In the genomic region with DNA sequence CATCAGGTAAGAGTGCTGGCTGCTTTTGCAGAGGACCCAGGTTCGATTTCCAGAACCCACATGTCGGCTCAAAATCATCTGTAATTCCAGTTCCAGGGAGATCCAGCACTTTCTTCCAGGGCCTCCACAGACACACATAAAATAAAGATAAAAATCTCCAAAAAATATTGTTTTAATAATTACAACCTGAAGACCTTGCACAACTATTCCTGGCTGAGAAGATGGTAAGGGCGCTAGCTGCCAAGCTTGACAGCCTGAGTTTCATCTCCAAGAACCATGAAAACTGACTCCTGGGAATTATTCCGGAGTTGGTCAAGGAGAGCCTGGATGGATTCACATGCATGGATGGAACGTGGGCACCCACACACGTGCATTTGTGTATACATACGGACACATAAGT, we compare ENCODE assay signal across 9 mouse cellular contexts. TPM values are rescaled to one million over a fixed set of nuclear protein-coding genes. Genes with fewer than 3 reads are reported as not detected.
DNase-seq lines count a peak whose midpoint lies in the region; ATAC-seq and TF ChIP-seq lines count a peak whose summit lies in the region.
"Had no signal": no experiment of that assay in that cellular context is flagged by ENCODE, and none has a peak within 500 bp of the region (broad histone marks: within the 10 kb centered on the region; RNA-seq: fewer than 3 reads in every experiment).

Gene Ckm, plus strand, starts transcription at position 301 of the 400 bp plus-strand sequence.

- H3K4me3 ChIP-seq in liver, adult 2 months (ENCODE audit: insufficient read depth, low read depth, low read length), result peak within 1 kb of the TSS; percentile 33; the same call in 1 of the 2 replicates
- peak within 1 kb of the TSS; percentile 52 for H3K4me3 ChIP-seq in forebrain, embryonic 16.5 days (replicated peaks; ENCODE audit: low read length)
- H3K4me3 ChIP-seq in hindbrain, embryonic 15.5 days, result peak within 1 kb of the TSS; percentile 54
- peak within 1 kb of the TSS; percentile 52 for H3K4me3 ChIP-seq in neural tube, embryonic 12.5 days

- WGBS in liver, adult 2 months, result 59% methylated on average over 7 of the region's 7 CpGs
- 49% methylated on average over 7 of the region's 7 CpGs for WGBS in forebrain, embryonic 16.5 days
- 56% methylated on average over 7 of the region's 7 CpGs for WGBS in hindbrain, embryonic 15.5 days
- 59% methylated on average over 7 of the region's 7 CpGs for WGBS in neural tube, embryonic 12.5 days

- H3K9me3 ChIP-seq in forebrain, embryonic 16.5 days (ENCODE audit: control insufficient read depth, low read length), result peaks cover 5% of the 10 kb centered on the region; the same call in 1 of the 2 replicates
- H3K9me3 ChIP-seq in hindbrain, embryonic 15.5 days, result no peaks in the 10 kb centered on the region
- 0 out of 2 replicates have a peak, but pooled peaks cover 7% of the 10 kb centered on the region for H3K9me3 ChIP-seq in neural tube, embryonic 12.5 days

- no peaks in the 10 kb centered on the region for H3K36me3 ChIP-seq in liver, adult 2 months (ENCODE audit: control insufficient read depth, insufficient read depth, low read length)
- H3K36me3 ChIP-seq in forebrain, embryonic 16.5 days (ENCODE audit: control insufficient read depth, insufficient read depth), result no peaks in the 10 kb centered on the region
- H3K36me3 ChIP-seq in hindbrain, embryonic 15.5 days, result no peaks in the 10 kb centered on the region
- H3K36me3 ChIP-seq in neural tube, embryonic 12.5 days, result no peaks in the 10 kb centered on the region

- no peak within 1 kb of the TSS; the same call in 1 of the 2 replicates for H3K9ac ChIP-seq in liver, adult 2 months (ENCODE audit: low read depth, low read length)
- H3K9ac ChIP-seq in forebrain, embryonic 16.5 days (replicated peaks; ENCODE audit: low read depth, low read length), result peak within 1 kb of the TSS; percentile 53
- peak within 1 kb of the TSS; percentile 41; the same call in 1 of the 2 replicates for H3K9ac ChIP-seq in hindbrain, embryonic 15.5 days
- peak within 1 kb of the TSS; percentile 64 for H3K9ac ChIP-seq in neural tube, embryonic 12.5 days

- peak within 1 kb of the TSS; percentile 95 for H3K4me2 ChIP-seq in forebrain, embryonic 16.5 days (ENCODE audit: low read length)
- H3K4me2 ChIP-seq in hindbrain, embryonic 15.5 days, result peak within 1 kb of the TSS; percentile 98
- H3K4me2 ChIP-seq in neural tube, embryonic 12.5 days (replicated peaks), result peak within 1 kb of the TSS; percentile 97

- TF ChIP-seq CTCF in liver, adult 2 months (IDR thresholded peaks at IDR 0.05; ENCODE audit: low read depth, low read length), result no peak

- H3K27me3 ChIP-seq in liver, adult 2 months (ENCODE audit: control insufficient read depth, insufficient read depth, low read length), result peaks cover 18% of the 10 kb centered on the region; the same call in 1 of the 2 replicates
- H3K27me3 ChIP-seq in forebrain, embryonic 16.5 days (replicated peaks; ENCODE audit: control insufficient read depth, insufficient read depth, low read length), result peaks cover 29% of the 10 kb centered on the region
- peaks cover 50% of the 10 kb centered on the region for H3K27me3 ChIP-seq in hindbrain, embryonic 15.5 days
- H3K27me3 ChIP-seq in neural tube, embryonic 12.5 days (replicated peaks), result peaks cover 55% of the 10 kb centered on the region

- H3K27ac ChIP-seq in liver, adult 2 months (replicated peaks; ENCODE audit: insufficient read depth, low read depth, low read length), result no peak within 1 kb of the TSS
- no peak within 1 kb of the TSS for H3K27ac ChIP-seq in forebrain, embryonic 16.5 days (ENCODE audit: low read length)
- no peak within 1 kb of the TSS for H3K27ac ChIP-seq in hindbrain, embryonic 15.5 days (replicated peaks)
- H3K27ac ChIP-seq in neural tube, embryonic 12.5 days, result no peak within 1 kb of the TSS

- no peak for TF ChIP-seq POLR2A in liver, adult 2 months (IDR thresholded peaks at IDR 0.05; ENCODE audit: extremely low read depth, insufficient read depth, low read length)

- ATAC-seq in forebrain, embryonic 16.5 days, result no peak
- ATAC-seq in hindbrain, embryonic 15.5 days (ENCODE audit: low FRiP score, low read depth), result no peak
- ATAC-seq in neural tube, embryonic 12.5 days (ENCODE audit: low FRiP score, low read depth), result no peak

- DNase-seq in liver, adult 2 months (ENCODE audit: extremely low read depth, low read depth, low spot score), result no peak
- no peak for DNase-seq in liver
- no peak for DNase-seq in layer of hippocampus, adult 9-10 months (ENCODE audit: low spot score)
- no peak for DNase-seq in spleen, adult 12 weeks (ENCODE audit: low spot score)
- DNase-seq in adrenal gland, adult 2 months, result no peak

- H3K79me2 ChIP-seq in liver, adult 2 months (ENCODE audit: control insufficient read depth, insufficient read depth, low read length), result no peaks in the 10 kb centered on the region

- H3K4me1 ChIP-seq in liver, adult 2 months (ENCODE audit: control insufficient read depth, insufficient read depth, low read length), result peaks cover 2% of the 10 kb centered on the region; the same call in 1 of the 2 replicates
- H3K4me1 ChIP-seq in forebrain, embryonic 16.5 days (replicated peaks; ENCODE audit: control insufficient read depth, insufficient read depth, low read length), result peaks cover 11% of the 10 kb centered on the region
- peaks cover 16% of the 10 kb centered on the region for H3K4me1 ChIP-seq in hindbrain, embryonic 15.5 days (replicated peaks)
- peaks cover 17% of the 10 kb centered on the region for H3K4me1 ChIP-seq in neural tube, embryonic 12.5 days

RNA-seq across cellular contexts. Expression of gene Ckm, which starts in this region (rescaled TPM):
- total RNA-seq in liver, adult 2 months (2014; rRNA removed), result 0.07 and 11.0 TPM in 2 replicates
- polyA plus RNA-seq in liver, adult 2 months (2012; rRNA removed), result 0.16 and 0.18 TPM in 2 replicates
- polyA plus RNA-seq in forebrain, embryonic 16.5 days (2015; fragmentation: Nextera tagmentation; extraction: Ambion mirVana), result 0.22 and 0.66 TPM in 2 replicates
- 0.23 and 1.4 TPM in 2 replicates for polyA plus RNA-seq in hindbrain, embryonic 15.5 days (2015; fragmentation: Nextera tagmentation; extraction: Ambion mirVana)
- 0.20 and 0.35 TPM in 2 replicates for polyA plus RNA-seq in neural tube, embryonic 12.5 days (2016; fragmentation: Nextera tagmentation; extraction: Ambion mirVana)
- total RNA-seq in adrenal gland, adult 2 months (2021), result not detected
- 0.84 and 1.0 TPM in 2 replicates for polyA plus RNA-seq in adrenal gland, adult 2 months (2012; rRNA removed)
- total RNA-seq: neutrophil, adult 5-6 weeks had no signal
